Mouse (Mus musculus): ENCODE measurements around the gene Fam71e2.

- no peak for TF ChIP-seq CTCF (IDR thresholded peaks at IDR 0.05; ENCODE audit: control insufficient read depth, insufficient read depth, low read length)
- no peak for TF ChIP-seq POLR2A (IDR thresholded peaks at IDR 0.05; ENCODE audit: borderline replicate concordance, control insufficient read depth, low read depth, low read length)
These were observed 30.8 kb downstream of the Fam71e2 start for GRCm38 (mm10) chr7:4740309-4740727.

Data from bone marrow, adult 2 months (tissue).